Mouse (Mus musculus) embryonic fibroblast, embryonic 13.5 days (primary cell): Measurements from ENCODE around the gene Gm45194.

Source experiments
- CTCF ChIP-seq: IDR thresholded peaks from 2 replicates; pipeline ENCODE4 v1.5.1; 2011; ENCODE audit warnings: mild to moderate bottlenecking, control low read depth, low read length, moderate library complexity, borderline replicate concordance; ENCODE audit not compliant: insufficient read depth
- POLR2A ChIP-seq: IDR thresholded peaks from 2 replicates; pipeline ENCODE4 v1.6.1; 2011; ENCODE audit warnings: low read depth, mild to moderate bottlenecking, control low read depth, low read length, moderate library complexity

DNA sequence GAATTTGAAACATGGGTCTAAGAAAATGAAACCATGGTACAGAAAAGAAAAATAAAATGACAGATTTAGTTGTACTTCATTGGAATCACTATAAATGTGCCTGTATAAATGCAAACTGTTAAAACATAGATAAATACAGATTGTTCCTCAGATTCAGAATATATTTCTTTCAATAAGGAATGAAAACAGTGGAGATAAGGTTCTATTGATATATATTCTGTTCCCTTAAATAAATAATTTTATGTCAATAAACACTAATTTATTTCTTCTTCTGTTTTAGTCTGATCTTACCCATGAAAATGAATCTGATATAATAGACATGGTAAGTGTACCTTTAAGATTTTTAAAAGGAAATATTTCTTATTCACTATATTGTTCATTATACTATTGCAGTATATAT lies 119.5 kb downstream of the Gm45194 start, which contains the start of gene Tex16:
- TF ChIP-seq CTCF (no peak), POLR2A (no peak)
